Mouse (Mus musculus): Measurements from ENCODE around the gene Fcor. TPM values are rescaled to one million over a fixed set of nuclear protein-coding genes. Genes with fewer than 3 reads are reported as not detected.
A peak's percentile ranks its signal among the peaks of the same experiment; 100 is the strongest.

Fcor gene
- polyA plus RNA-seq, 1 experiment from 2014 or later = 9.6 TPM

GRCm38 (mm10) chr8:3685422-3685821 is 13.3 kb upstream of the Fcor start:
- no peaks in the 10 kb centered on the region; the same call in 1 of the 2 replicates for H3K9me3 ChIP-seq
- 73% methylated on average over 5 of the region's 5 CpGs for WGBS
- no peak overlapping the region for H3K4me3 ChIP-seq
- H3K4me1 ChIP-seq (replicated peaks) = no peaks in the 10 kb centered on the region
- H3K27ac ChIP-seq = no peak overlapping the region
- no peak for DNase-seq (ENCODE audit: low spot score)
- H3K36me3 ChIP-seq = peaks cover 25% of the 10 kb centered on the region
- no peaks in the 10 kb centered on the region for H3K27me3 ChIP-seq (ENCODE audit: insufficient read depth, poor library complexity, severe bottlenecking)

- Histone ChIP-seq H3K27ac (no peak overlapping the region), H3K36me3 (peaks cover 34% of the 10 kb centered on the region), H3K27me3 (ENCODE audit: insufficient read depth, poor library complexity, severe bottlenecking) (no peaks in the 10 kb centered on the region), H3K4me1 (replicated peaks) (no peaks in the 10 kb centered on the region), H3K9me3 (no peaks in the 10 kb centered on the region; the same call in 1 of the 2 replicates), H3K4me3 (no peak overlapping the region)
- DNase-seq (ENCODE audit: low spot score) = no peak
These were observed 12.4 kb upstream of the Fcor start for GRCm38 (mm10) chr8:3684530-3684929.

GRCm38 (mm10) chr8:3683408-3684176 is 11.4 kb upstream of the Fcor start:
- peaks cover 44% of the 10 kb centered on the region for H3K36me3 ChIP-seq
- WGBS = 81% methylated on average over 6 of the region's 6 CpGs

GRCm38 (mm10) chr8:3682435-3682834 is 10.3 kb upstream of the Fcor start:
- DNase-seq (ENCODE audit: low spot score) = no peak
- Histone ChIP-seq H3K4me1 (replicated peaks) (peaks cover 13% of the 10 kb centered on the region), H3K27ac (no peak overlapping the region), H3K27me3 (ENCODE audit: insufficient read depth, poor library complexity, severe bottlenecking) (no peaks in the 10 kb centered on the region), H3K4me3 (no peak overlapping the region), H3K9me3 (peaks cover 5% of the 10 kb centered on the region; the same call in 1 of the 2 replicates), H3K36me3 (peaks cover 46% of the 10 kb centered on the region)
- WGBS = 95% methylated on average over 5 of the region's 5 CpGs

More at GRCm38 (mm10) chr8:3683408-3684176, 11.4 kb upstream of the Fcor start:
- H3K4me1 ChIP-seq (replicated peaks) = 0 out of 2 replicates have a peak, but pooled peaks cover 5% of the 10 kb centered on the region
- no peaks in the 10 kb centered on the region for H3K27me3 ChIP-seq (ENCODE audit: insufficient read depth, poor library complexity, severe bottlenecking)
- no peak overlapping the region for H3K4me3 ChIP-seq
- H3K27ac ChIP-seq = no peak overlapping the region
- H3K9me3 ChIP-seq = peaks cover 5% of the 10 kb centered on the region; the same call in 1 of the 2 replicates
- DNase-seq (ENCODE audit: low spot score) = no peak

- Histone ChIP-seq H3K4me3 (no peak overlapping the region), H3K4me1 (replicated peaks) (peaks cover 18% of the 10 kb centered on the region), H3K27me3 (ENCODE audit: insufficient read depth, poor library complexity, severe bottlenecking) (no peaks in the 10 kb centered on the region), H3K9me3 (peaks cover 5% of the 10 kb centered on the region; the same call in 1 of the 2 replicates), H3K27ac (no peak overlapping the region), H3K36me3 (peaks cover 46% of the 10 kb centered on the region)
- DNase-seq (ENCODE audit: low spot score) = no peak
- WGBS = 95% methylated on average over 5 of the region's 5 CpGs
These were observed 7.5 kb upstream of the Fcor start for GRCm38 (mm10) chr8:3679656-3680055.

- no peaks in the 10 kb centered on the region for H3K27me3 ChIP-seq (ENCODE audit: insufficient read depth, poor library complexity, severe bottlenecking)
- no peak for DNase-seq (ENCODE audit: low spot score)
- H3K36me3 ChIP-seq = peaks cover 46% of the 10 kb centered on the region
- H3K9me3 ChIP-seq = peaks cover 5% of the 10 kb centered on the region; the same call in 1 of the 2 replicates
- no peak overlapping the region for H3K4me3 ChIP-seq
- peaks cover 18% of the 10 kb centered on the region for H3K4me1 ChIP-seq (replicated peaks)
- H3K27ac ChIP-seq = no peak overlapping the region
- 97% methylated on average over 23 of the region's 23 CpGs for WGBS
These were observed 7.1 kb upstream of the Fcor start for GRCm38 (mm10) chr8:3679236-3679635.

GRCm38 (mm10) chr8:3678831-3679230 is 6.7 kb upstream of the Fcor start:
- H3K27ac ChIP-seq = no peak overlapping the region
- no peaks in the 10 kb centered on the region for H3K27me3 ChIP-seq (ENCODE audit: insufficient read depth, poor library complexity, severe bottlenecking)
- peaks cover 18% of the 10 kb centered on the region for H3K4me1 ChIP-seq (replicated peaks)
- peaks cover 46% of the 10 kb centered on the region for H3K36me3 ChIP-seq
- no peak overlapping the region for H3K4me3 ChIP-seq
- 96% methylated on average over 23 of the region's 23 CpGs for WGBS
- H3K9me3 ChIP-seq = peaks cover 5% of the 10 kb centered on the region; the same call in 1 of the 2 replicates
- DNase-seq (ENCODE audit: low spot score) = no peak

GRCm38 (mm10) chr8:3676993-3677579 is 4.9 kb upstream of the Fcor start:
- Histone ChIP-seq H3K27ac (peak overlapping the region; percentile 94), H3K27me3 (ENCODE audit: insufficient read depth, poor library complexity, severe bottlenecking) (no peaks in the 10 kb centered on the region), H3K4me3 (peak overlapping the region; percentile 78), H3K4me1 (replicated peaks) (peaks cover 24% of the 10 kb centered on the region), H3K36me3 (peaks cover 37% of the 10 kb centered on the region), H3K9me3 (peaks cover 5% of the 10 kb centered on the region; the same call in 1 of the 2 replicates)
- 10% methylated on average over 15 of the region's 15 CpGs for WGBS
- no peak for DNase-seq (ENCODE audit: low spot score)

GRCm38 (mm10) chr8:3676131-3676992 is 4.2 kb upstream of the Fcor start, which contains the start of gene Trappc5:
Gene Trappc5, plus strand, starts transcription at chr8:3676299.
- H3K4me1 ChIP-seq (replicated peaks) = peaks cover 24% of the 10 kb centered on the region
- H3K36me3 ChIP-seq = peaks cover 30% of the 10 kb centered on the region
- peak within 1 kb of the TSS; percentile 94 for H3K27ac ChIP-seq
- peak; percentile 93 for DNase-seq (ENCODE audit: low spot score)
- WGBS = 2% methylated on average over 61 of the region's 61 CpGs
- peak within 1 kb of the TSS; percentile 78 for H3K4me3 ChIP-seq
- H3K27me3 ChIP-seq (ENCODE audit: insufficient read depth, poor library complexity, severe bottlenecking) = no peaks in the 10 kb centered on the region
- H3K9me3 ChIP-seq = peaks cover 5% of the 10 kb centered on the region; the same call in 1 of the 2 replicates

- H3K4me3 ChIP-seq = no peak overlapping the region
- H3K27me3 ChIP-seq (ENCODE audit: insufficient read depth, poor library complexity, severe bottlenecking) = no peaks in the 10 kb centered on the region
- 54% methylated on average over 3 of the region's 3 CpGs for WGBS
- no peak for DNase-seq (ENCODE audit: low spot score)
- no peak overlapping the region for H3K27ac ChIP-seq
- peaks cover 24% of the 10 kb centered on the region for H3K4me1 ChIP-seq (replicated peaks)
- H3K9me3 ChIP-seq = peaks cover 5% of the 10 kb centered on the region; the same call in 1 of the 2 replicates
- peaks cover 13% of the 10 kb centered on the region for H3K36me3 ChIP-seq
These were observed 2.5 kb upstream of the Fcor start for GRCm38 (mm10) chr8:3674671-3675070.

- Histone ChIP-seq H3K4me1 (replicated peaks) (peaks cover 6% of the 10 kb centered on the region; the same call in 1 of the 2 replicates), H3K4me3 (no peak overlapping the region), H3K27me3 (ENCODE audit: insufficient read depth, poor library complexity, severe bottlenecking) (no peaks in the 10 kb centered on the region), H3K36me3 (no peaks in the 10 kb centered on the region), H3K27ac (no peak overlapping the region), H3K9me3 (no peaks in the 10 kb centered on the region)
- no peak for DNase-seq (ENCODE audit: low spot score)
- whole genome bisulfite sequencing = 86% methylated on average over 2 of the region's 2 CpGs
These were observed 1.8 kb downstream of the Fcor start for GRCm38 (mm10) chr8:3670388-3670787.

- H3K27me3 ChIP-seq (ENCODE audit: insufficient read depth, poor library complexity, severe bottlenecking) = no peaks in the 10 kb centered on the region
- 71% methylated on average over 6 of the region's 6 CpGs for WGBS
- no peaks in the 10 kb centered on the region for H3K9me3 ChIP-seq
- no peaks in the 10 kb centered on the region for H3K4me1 ChIP-seq (replicated peaks)
- no peak within 1 kb of the TSS for H3K27ac ChIP-seq
- no peaks in the 10 kb centered on the region for H3K36me3 ChIP-seq
- DNase-seq (ENCODE audit: low spot score) = no peak
- no peak within 1 kb of the TSS for H3K4me3 ChIP-seq
These were observed 6.7 kb downstream of the Fcor start, which contains the start of gene Mcemp1 for GRCm38 (mm10) chr8:3665507-3665906. Gene Mcemp1, plus strand, starts transcription at chr8:3665754.
